Mouse (Mus musculus) forebrain, embryonic 12.5 days (tissue): ENCODE results near the gene Fgf12. TPM values are rescaled to one million over a fixed set of nuclear protein-coding genes. Genes with fewer than 3 reads are reported as not detected.
A peak's percentile ranks its signal among the peaks of the same experiment; 100 is the strongest.

Experiments used
- ATAC-seq: fragments of 200-750 bp; cut with Nextera tagmentation; 2 replicates; pipeline ENCODE4 v1.8.0; 2017; ENCODE audit warnings: moderate TSS enrichment; ENCODE audit not compliant: low FRiP score
- H3K27ac ChIP-seq: fragments of 300-500 bp; sonication (generic); 2 replicates; pipeline ENCODE4 v1.5.1; 2016; ENCODE audit warnings: mild to moderate bottlenecking
- H3K27me3 ChIP-seq: fragments of 300-500 bp; sonication (generic); 2 replicates; pipeline ENCODE4 v1.6.1; 2016; ENCODE audit warnings: mild to moderate bottlenecking
- H3K36me3 ChIP-seq: fragments of 300-500 bp; sonication (generic); replicated peaks from 2 replicates; pipeline ENCODE4 v1.6.1; 2016; ENCODE audit warnings: mild to moderate bottlenecking
- H3K4me1 ChIP-seq: fragments of 300-500 bp; sonication (generic); 2 replicates; pipeline ENCODE4 v1.6.1; 2016
- H3K4me2 ChIP-seq: fragments of 300-500 bp; sonication (generic); 2 replicates; pipeline ENCODE4 v1.6.1; 2016; ENCODE audit warnings: mild to moderate bottlenecking, moderate library complexity
- H3K4me3 ChIP-seq: fragments of 300-500 bp; sonication (generic); replicated peaks from 2 replicates; pipeline ENCODE4 v1.5.1; 2016; ENCODE audit warnings: mild to moderate bottlenecking
- H3K9ac ChIP-seq: fragments of 300-500 bp; sonication (generic); 2 replicates; pipeline ENCODE4 v1.6.1; 2016; ENCODE audit warnings: mild to moderate bottlenecking
- H3K9me3 ChIP-seq: fragments of 300-500 bp; sonication (generic); 2 replicates; pipeline ENCODE4 v1.6.1; 2016
- WGBS: fragments of 180-500 bp; shearing (Covaris S2); methylation state at CpG from one replicate; pipeline ENCODE4 v1.1.7; 2016; 5-methylcytosine and 5-hydroxymethylcytosine counted together
- polyA plus RNA-seq: library from polyadenylated mRNA; unstranded; fragments of >200 nt; fragmentation: Nextera tagmentation; extraction: Ambion mirVana; gene quantifications from 2 replicates; pipeline ENCODE4 v1.2.1, GENCODE M21; 2016

Fgf12 gene
- 5.1 and 5.6 TPM in 2 replicates for polyA plus RNA-seq

GRCm38 (mm10) chr16:28752638-28753118 lies at the start of gene Fgf12:
Gene Fgf12, minus strand, starts transcription at chr16:28753068.
- peak; percentile 62 for ATAC-seq
- peak within 1 kb of the TSS; percentile 52 for H3K9ac ChIP-seq
- no peaks in the 10 kb centered on the region for H3K27me3 ChIP-seq
- H3K4me1 ChIP-seq: 0 out of 2 replicates have a peak, but pooled peaks cover 2% of the 10 kb centered on the region
- WGBS: 1% methylated on average over 16 of the region's 16 CpGs
- H3K4me2 ChIP-seq: peak within 1 kb of the TSS; percentile 81
- peak within 1 kb of the TSS; percentile 42 for H3K4me3 ChIP-seq
- no peaks in the 10 kb centered on the region for H3K36me3 ChIP-seq
- H3K27ac ChIP-seq: 0 out of 2 replicates have a peak within 1 kb of the TSS, but pooled peaks have one; percentile 38
- no peaks in the 10 kb centered on the region for H3K9me3 ChIP-seq

GRCm38 (mm10) chr16:28793115-28793514 lies 40.2 kb upstream of the Fgf12 start:
- ATAC-seq: peak; percentile 58; the same call in 1 of the 2 replicates
- no peak overlapping the region for H3K27ac ChIP-seq
- WGBS: 4% methylated on average over 4 of the region's 4 CpGs
- H3K9ac ChIP-seq: no peak overlapping the region
- H3K27me3 ChIP-seq: no peaks in the 10 kb centered on the region
- no peaks in the 10 kb centered on the region for H3K9me3 ChIP-seq
- no peak overlapping the region for H3K4me2 ChIP-seq
- no peak overlapping the region for H3K4me3 ChIP-seq
- no peaks in the 10 kb centered on the region for H3K36me3 ChIP-seq
- H3K4me1 ChIP-seq: no peaks in the 10 kb centered on the region

- ATAC-seq: no peak
- Histone ChIP-seq H3K36me3 (no peaks in the 10 kb centered on the region), H3K9me3 (no peaks in the 10 kb centered on the region), H3K27ac (no peak overlapping the region), H3K27me3 (no peaks in the 10 kb centered on the region), H3K9ac (no peak overlapping the region), H3K4me2 (no peak overlapping the region), H3K4me1 (no peaks in the 10 kb centered on the region), H3K4me3 (no peak overlapping the region)
- WGBS: 95% methylated on average over 2 of the region's 2 CpGs
These were observed 17.4 kb upstream of the Fgf12 start for GRCm38 (mm10) chr16:28770276-28770675.

GRCm38 (mm10) chr16:28761417-28761976 lies 8.6 kb upstream of the Fgf12 start:
- no peaks in the 10 kb centered on the region for H3K9me3 ChIP-seq
- no peak overlapping the region for H3K4me2 ChIP-seq
- H3K4me1 ChIP-seq: no peaks in the 10 kb centered on the region
- H3K4me3 ChIP-seq: no peak overlapping the region
- H3K36me3 ChIP-seq: no peaks in the 10 kb centered on the region
- no peak overlapping the region for H3K9ac ChIP-seq
- WGBS: 87% methylated on average over 4 of the region's 4 CpGs
- no peak overlapping the region for H3K27ac ChIP-seq
- ATAC-seq: no peak
- no peaks in the 10 kb centered on the region for H3K27me3 ChIP-seq

GRCm38 (mm10) chr16:28753124-28753917 lies 453 bp upstream of the Fgf12 start:
- 0 out of 2 replicates have a peak overlapping the region, but pooled peaks have one; percentile 38 for H3K27ac ChIP-seq
- WGBS: under 1% methylated on average over 33 of the region's 33 CpGs

GRCm38 (mm10) chr16:28734461-28734860 lies 18.4 kb downstream of the Fgf12 start:
- Histone ChIP-seq H3K36me3 (no peaks in the 10 kb centered on the region), H3K4me2 (no peak overlapping the region), H3K9me3 (no peaks in the 10 kb centered on the region), H3K27me3 (no peaks in the 10 kb centered on the region), H3K4me1 (no peaks in the 10 kb centered on the region), H3K9ac (no peak overlapping the region), H3K27ac (no peak overlapping the region), H3K4me3 (no peak overlapping the region)
- 82% methylated on average over 3 of the region's 3 CpGs for WGBS
- no peak for ATAC-seq

More at GRCm38 (mm10) chr16:28753124-28753917, 453 bp upstream of the Fgf12 start:
- Histone ChIP-seq H3K36me3 (no peaks in the 10 kb centered on the region), H3K9me3 (no peaks in the 10 kb centered on the region), H3K9ac (peak overlapping the region; percentile 52), H3K4me1 (0 out of 2 replicates have a peak, but pooled peaks cover 2% of the 10 kb centered on the region), H3K4me2 (peak overlapping the region; percentile 81), H3K27me3 (no peaks in the 10 kb centered on the region), H3K4me3 (peak overlapping the region; percentile 42)
- ATAC-seq: peak; percentile 97

- Histone ChIP-seq H3K36me3 (no peaks in the 10 kb centered on the region), H3K27me3 (no peaks in the 10 kb centered on the region), H3K9ac (no peak overlapping the region), H3K4me3 (no peak overlapping the region), H3K4me2 (no peak overlapping the region), H3K27ac (no peak overlapping the region), H3K4me1 (no peaks in the 10 kb centered on the region), H3K9me3 (no peaks in the 10 kb centered on the region)
- no peak for ATAC-seq
- 92% methylated on average over 6 of the region's 6 CpGs for WGBS
These were observed 26.1 kb downstream of the Fgf12 start for GRCm38 (mm10) chr16:28726792-28727191.

- H3K36me3 ChIP-seq: no peaks in the 10 kb centered on the region
- no peak overlapping the region for H3K9ac ChIP-seq
These were observed 46.2 kb downstream of the Fgf12 start for GRCm38 (mm10) chr16:28706623-28707022.

GRCm38 (mm10) chr16:28700346-28700745 lies 52.5 kb downstream of the Fgf12 start:
- Histone ChIP-seq H3K9ac (no peak overlapping the region), H3K27ac (no peak overlapping the region), H3K4me3 (no peak overlapping the region), H3K36me3 (no peaks in the 10 kb centered on the region), H3K4me1 (no peaks in the 10 kb centered on the region), H3K4me2 (no peak overlapping the region), H3K27me3 (no peaks in the 10 kb centered on the region), H3K9me3 (no peaks in the 10 kb centered on the region)
- WGBS: 73% methylated on average over 4 of the region's 4 CpGs
- ATAC-seq: no peak

More at GRCm38 (mm10) chr16:28706623-28707022, 46.2 kb downstream of the Fgf12 start:
- no peak for ATAC-seq
- Histone ChIP-seq H3K4me3 (no peak overlapping the region), H3K27me3 (no peaks in the 10 kb centered on the region), H3K4me2 (no peak overlapping the region), H3K9me3 (no peaks in the 10 kb centered on the region), H3K4me1 (no peaks in the 10 kb centered on the region), H3K27ac (no peak overlapping the region)
- 71% methylated on average over 3 of the region's 3 CpGs for WGBS

- Histone ChIP-seq H3K27me3 (no peaks in the 10 kb centered on the region), H3K4me1 (no peaks in the 10 kb centered on the region), H3K9me3 (no peaks in the 10 kb centered on the region), H3K36me3 (no peaks in the 10 kb centered on the region), H3K4me2 (no peak overlapping the region), H3K4me3 (no peak overlapping the region), H3K9ac (no peak overlapping the region), H3K27ac (no peak overlapping the region)
- no peak for ATAC-seq
- WGBS: 92% methylated on average over 3 of the region's 3 CpGs
These were observed 56.0 kb downstream of the Fgf12 start for GRCm38 (mm10) chr16:28696851-28697250.

- H3K4me2 ChIP-seq: no peak overlapping the region
- no peaks in the 10 kb centered on the region for H3K4me1 ChIP-seq
- H3K9ac ChIP-seq: no peak overlapping the region
- no peak for ATAC-seq
- H3K36me3 ChIP-seq: no peaks in the 10 kb centered on the region
- no peaks in the 10 kb centered on the region for H3K27me3 ChIP-seq
- no peak overlapping the region for H3K4me3 ChIP-seq
- no peak overlapping the region for H3K27ac ChIP-seq
- 64% methylated on average over 15 of the region's 15 CpGs for WGBS
- H3K9me3 ChIP-seq: no peaks in the 10 kb centered on the region
These were observed 58.6 kb downstream of the Fgf12 start for GRCm38 (mm10) chr16:28694113-28694899.

- Histone ChIP-seq H3K4me2 (no peak overlapping the region), H3K27me3 (no peaks in the 10 kb centered on the region), H3K9ac (no peak overlapping the region), H3K9me3 (no peaks in the 10 kb centered on the region), H3K27ac (no peak overlapping the region), H3K36me3 (no peaks in the 10 kb centered on the region), H3K4me3 (no peak overlapping the region), H3K4me1 (no peaks in the 10 kb centered on the region)
- ATAC-seq: no peak
- WGBS: 88% methylated on average over 9 of the region's 9 CpGs
These were observed 63.9 kb downstream of the Fgf12 start for GRCm38 (mm10) chr16:28688861-28689385.
